Mouse (Mus musculus) heart, embryonic 11.5 days (tissue): ENCODE data around the gene Racgap1. TPM values are rescaled to one million over a fixed set of nuclear protein-coding genes. Genes with fewer than 3 reads are reported as not detected.

ENCODE experiments used
- ATAC-seq: fragments of 200-750 bp; cut with Nextera tagmentation; replicated peaks from 2 replicates; pipeline ENCODE4 v1.8.0; 2017; ENCODE audit warnings: moderate library complexity; ENCODE audit not compliant: insufficient number of reproducible peaks, low FRiP score, low TSS enrichment
- H3K27ac ChIP-seq: fragments of 300-500 bp; sonication (generic); 2 replicates; pipeline ENCODE4 v1.5.1; 2014; ENCODE audit warnings: mild to moderate bottlenecking, low read depth, low read length
- H3K27me3 ChIP-seq: fragments of 300-500 bp; sonication (generic); 2 replicates; pipeline ENCODE4 v1.6.1; 2014; ENCODE audit warnings: mild to moderate bottlenecking, low read length, mixed read lengths; ENCODE audit not compliant: control insufficient read depth, insufficient read depth
- H3K36me3 ChIP-seq: fragments of 300-500 bp; sonication (generic); 2 replicates; pipeline ENCODE4 v1.6.1; 2014; ENCODE audit warnings: mild to moderate bottlenecking, low read length, moderate library complexity, mixed read lengths; ENCODE audit not compliant: control insufficient read depth, insufficient read depth
- H3K4me1 ChIP-seq: fragments of 300-500 bp; sonication (generic); 2 replicates; pipeline ENCODE4 v1.6.1; 2014; ENCODE audit warnings: low read length; ENCODE audit not compliant: control insufficient read depth, insufficient read depth
- H3K4me2 ChIP-seq: fragments of 300-500 bp; sonication (generic); 2 replicates; pipeline ENCODE4 v1.6.1; 2014; ENCODE audit warnings: mild to moderate bottlenecking, moderate library complexity
- H3K4me3 ChIP-seq: fragments of 300-500 bp; sonication (generic); 2 replicates; pipeline ENCODE4 v1.5.1; 2014; ENCODE audit warnings: low read depth, low read length
- H3K9ac ChIP-seq: fragments of 300-500 bp; sonication (generic); 2 replicates; pipeline ENCODE4 v1.6.1; 2014; ENCODE audit warnings: mild to moderate bottlenecking, low read depth, low read length, moderate library complexity
- H3K9me3 ChIP-seq: fragments of 300-500 bp; sonication (generic); replicated peaks from 2 replicates; pipeline ENCODE4 v1.6.1; 2016; ENCODE audit warnings: low read length; ENCODE audit not compliant: control insufficient read depth
- WGBS: fragments of 180-500 bp; shearing (Covaris S2); extraction: QIAGEN DNeasy Blood & Tissue Kit; methylation state at CpG from one replicate; pipeline ENCODE4 v1.1.7; 2014; ENCODE audit not compliant: insufficient replicate concordance; 5-methylcytosine and 5-hydroxymethylcytosine counted together
- polyA plus RNA-seq: library from polyadenylated mRNA; unstranded; fragments of >200 nt; fragmentation: Nextera tagmentation; extraction: Ambion mirVana; gene quantifications from 2 replicates; pipeline ENCODE4 v1.2.1, GENCODE M21; 2014

The Racgap1 gene
- polyA plus RNA-seq, 1 experiment from 2014 or later, result 91.8 TPM

- peaks cover 4% of the 10 kb centered on the region; the same call in 1 of the 2 replicates for H3K36me3 ChIP-seq
- peaks cover 46% of the 10 kb centered on the region for H3K4me1 ChIP-seq
- no peak overlapping the region for H3K9ac ChIP-seq
- H3K4me3 ChIP-seq, result no peak overlapping the region
- H3K9me3 ChIP-seq, result no peaks in the 10 kb centered on the region
- no peaks in the 10 kb centered on the region for H3K27me3 ChIP-seq
- no peak overlapping the region for H3K4me2 ChIP-seq
- ATAC-seq, result no peak
- H3K27ac ChIP-seq, result no peak overlapping the region
- WGBS, result 69% methylated on average over 7 of the region's 7 CpGs
Observed at GRCm38 (mm10) chr15:99644776-99645175, 6.7 kb downstream of the Racgap1 start.

GRCm38 (mm10) chr15:99643832-99644231 lies 7.6 kb downstream of the Racgap1 start:
- WGBS, result 88% methylated on average over 10 of the region's 10 CpGs
- H3K4me2 ChIP-seq, result no peak overlapping the region
- H3K9ac ChIP-seq, result no peak overlapping the region
- no peaks in the 10 kb centered on the region for H3K27me3 ChIP-seq
- no peaks in the 10 kb centered on the region for H3K9me3 ChIP-seq
- H3K36me3 ChIP-seq, result peaks cover 10% of the 10 kb centered on the region
- H3K4me1 ChIP-seq, result peaks cover 37% of the 10 kb centered on the region
- no peak for ATAC-seq
- H3K27ac ChIP-seq, result no peak overlapping the region
- H3K4me3 ChIP-seq, result no peak overlapping the region

GRCm38 (mm10) chr15:99642622-99643021 lies 8.8 kb downstream of the Racgap1 start:
- no peak for ATAC-seq
- Histone ChIP-seq H3K27ac (no peak overlapping the region), H3K36me3 (peaks cover 12% of the 10 kb centered on the region), H3K4me3 (no peak overlapping the region), H3K4me2 (no peak overlapping the region), H3K27me3 (no peaks in the 10 kb centered on the region), H3K9ac (no peak overlapping the region), H3K4me1 (peaks cover 27% of the 10 kb centered on the region), H3K9me3 (no peaks in the 10 kb centered on the region)
- 81% methylated on average over 6 of the region's 6 CpGs for WGBS

DNA sequence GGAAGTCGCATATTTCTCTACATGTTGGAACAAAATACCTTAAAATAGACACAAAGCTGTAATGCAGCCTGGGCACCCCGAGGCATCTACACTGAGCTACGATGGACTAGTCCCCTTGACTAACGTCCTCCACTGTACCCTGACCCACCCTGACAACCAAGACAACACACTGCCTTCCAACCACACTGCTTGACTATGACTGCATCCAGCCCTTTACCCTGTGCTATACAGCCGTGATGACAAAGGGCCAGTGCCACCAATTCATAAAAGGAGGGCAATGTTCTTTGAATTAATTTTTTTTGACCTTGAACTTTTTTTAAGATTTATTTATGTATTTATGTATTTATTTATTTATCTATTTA lies 13.4 kb downstream of the Racgap1 start:
- WGBS, result 86% methylated on average over 5 of the region's 5 CpGs
- H3K36me3 ChIP-seq, result peaks cover 36% of the 10 kb centered on the region
- H3K27me3 ChIP-seq, result no peaks in the 10 kb centered on the region
- no peak overlapping the region for H3K9ac ChIP-seq
- no peaks in the 10 kb centered on the region for H3K4me1 ChIP-seq
- no peak for ATAC-seq
- no peak overlapping the region for H3K4me2 ChIP-seq
- H3K27ac ChIP-seq, result no peak overlapping the region
- no peaks in the 10 kb centered on the region for H3K9me3 ChIP-seq
- no peak overlapping the region for H3K4me3 ChIP-seq

- WGBS, result 89% methylated on average over 12 of the region's 12 CpGs
- Histone ChIP-seq H3K27ac (no peak overlapping the region), H3K27me3 (no peaks in the 10 kb centered on the region), H3K36me3 (peaks cover 38% of the 10 kb centered on the region), H3K9ac (no peak overlapping the region), H3K4me1 (no peaks in the 10 kb centered on the region), H3K4me3 (no peak overlapping the region), H3K4me2 (no peak overlapping the region), H3K9me3 (no peaks in the 10 kb centered on the region)
- ATAC-seq, result no peak
Observed at GRCm38 (mm10) chr15:99637405-99638123, 13.9 kb downstream of the Racgap1 start.

GRCm38 (mm10) chr15:99634702-99635101 lies 16.8 kb downstream of the Racgap1 start:
- Histone ChIP-seq H3K9ac (no peak overlapping the region), H3K4me1 (no peaks in the 10 kb centered on the region), H3K36me3 (peaks cover 57% of the 10 kb centered on the region), H3K4me2 (no peak overlapping the region), H3K9me3 (no peaks in the 10 kb centered on the region), H3K4me3 (no peak overlapping the region), H3K27ac (no peak overlapping the region), H3K27me3 (no peaks in the 10 kb centered on the region)
- WGBS, result 87% methylated on average over 7 of the region's 7 CpGs
- ATAC-seq, result no peak

DNA sequence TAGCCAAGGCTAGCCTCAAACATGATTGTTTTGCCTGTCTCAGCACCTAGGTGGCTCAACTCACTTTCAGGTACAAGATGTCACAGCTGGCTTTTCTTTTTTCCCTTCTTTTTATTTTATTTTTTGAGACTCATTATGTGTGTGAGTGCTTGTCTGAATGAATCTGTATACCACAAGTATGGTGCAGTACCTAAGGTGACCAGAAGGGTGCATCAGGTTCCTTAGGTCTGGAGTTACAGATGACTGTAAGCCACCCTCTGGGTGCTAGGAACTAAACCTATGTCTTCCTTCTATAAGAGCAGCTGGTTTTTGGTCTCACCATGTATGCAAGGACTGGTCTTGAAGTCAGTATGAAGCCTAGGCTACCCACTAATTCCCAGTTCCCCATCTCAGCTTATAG lies 19.8 kb downstream of the Racgap1 start:
- ATAC-seq, result no peak
- Histone ChIP-seq H3K9me3 (no peaks in the 10 kb centered on the region), H3K4me1 (no peaks in the 10 kb centered on the region), H3K4me3 (no peak overlapping the region), H3K4me2 (no peak overlapping the region), H3K27ac (no peak overlapping the region), H3K36me3 (peaks cover 59% of the 10 kb centered on the region), H3K27me3 (no peaks in the 10 kb centered on the region), H3K9ac (no peak overlapping the region)

GRCm38 (mm10) chr15:99622063-99622462 lies 29.4 kb downstream of the Racgap1 start:
- WGBS, result 95% methylated on average over 11 of the region's 11 CpGs
- no peaks in the 10 kb centered on the region for H3K27me3 ChIP-seq
- peaks cover 26% of the 10 kb centered on the region for H3K36me3 ChIP-seq
- H3K4me1 ChIP-seq, result no peaks in the 10 kb centered on the region
- H3K4me2 ChIP-seq, result no peak overlapping the region
- H3K9me3 ChIP-seq, result no peaks in the 10 kb centered on the region
- H3K9ac ChIP-seq, result no peak overlapping the region
- no peak for ATAC-seq
- no peak overlapping the region for H3K4me3 ChIP-seq
- no peak overlapping the region for H3K27ac ChIP-seq

DNA sequence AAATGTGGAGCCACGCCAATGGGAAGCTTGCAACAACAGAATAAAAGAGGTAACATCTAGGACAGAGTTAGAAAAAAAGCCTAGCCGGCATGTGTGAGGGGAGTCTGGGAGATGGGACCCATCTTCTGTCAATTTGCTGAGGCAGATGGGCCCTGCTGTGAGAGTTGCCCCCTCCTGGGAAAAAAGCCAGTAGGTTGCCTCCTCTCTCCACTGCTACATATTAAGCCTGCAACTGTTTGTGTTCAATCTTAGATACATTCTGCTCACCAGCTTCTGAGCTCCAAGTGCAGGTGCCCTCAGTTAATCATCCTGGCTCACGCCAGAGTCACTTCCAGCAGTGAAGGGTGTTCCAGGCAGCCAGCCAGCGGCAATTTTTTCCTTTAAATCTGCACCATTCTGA lies 31.6 kb downstream of the Racgap1 start:
- Histone ChIP-seq H3K4me1 (peaks cover 9% of the 10 kb centered on the region), H3K36me3 (peaks cover 11% of the 10 kb centered on the region), H3K9me3 (no peaks in the 10 kb centered on the region), H3K4me3 (no peak overlapping the region), H3K27ac (no peak overlapping the region), H3K27me3 (no peaks in the 10 kb centered on the region; the same call in 1 of the 2 replicates), H3K4me2 (no peak overlapping the region), H3K9ac (no peak overlapping the region)
- ATAC-seq, result no peak
- WGBS, result 90% methylated on average over 4 of the region's 4 CpGs
